Mouse (Mus musculus) olfactory bulb, adult 2 months (tissue): ENCODE measurements around the gene Cdk5rap3.

ENCODE experiments used
- CTCF ChIP-seq: fragments of 200-500 bp; IDR thresholded peaks from 2 replicates; pipeline ENCODE4 v1.5.1; 2012; ENCODE audit warnings: low read depth, mild to moderate bottlenecking, low read length, moderate library complexity; ENCODE audit not compliant: insufficient read depth
- POLR2A ChIP-seq: fragments of 200-500 bp; IDR thresholded peaks from 2 replicates; pipeline ENCODE4 v1.6.1; 2012; ENCODE audit warnings: mild to moderate bottlenecking, low read depth, low read length, moderate library complexity; ENCODE audit not compliant: insufficient read depth

DNA sequence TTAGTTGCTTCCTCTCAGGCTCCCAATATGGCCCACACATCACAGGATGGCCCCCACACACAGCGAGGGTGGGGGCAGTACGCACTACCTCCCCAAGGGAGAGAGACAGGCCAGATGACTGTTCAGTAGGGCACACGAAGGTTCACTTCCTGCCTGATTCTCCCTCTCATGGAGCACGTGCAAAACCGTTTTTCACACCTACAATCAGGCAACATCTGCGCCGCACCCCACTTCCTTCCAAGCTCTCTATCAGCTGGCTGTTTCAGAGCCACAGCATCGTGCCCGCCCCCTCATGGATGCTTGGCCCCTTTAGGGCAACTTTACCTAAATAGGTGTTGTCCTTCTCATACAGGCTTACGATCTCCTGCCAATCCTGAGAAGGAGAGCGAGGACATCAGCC, 3.6 kb downstream of the Cdk5rap3 start:
- TF ChIP-seq POLR2A (no peak), CTCF (no peak)
